Mouse (Mus musculus) stomach, postnatal 0 days (tissue): ENCODE data around the gene Irak4. TPM values are rescaled to one million over a fixed set of nuclear protein-coding genes. Genes with fewer than 3 reads are reported as not detected.

Experiments used
- ATAC-seq: fragments of 200-750 bp; cut with Nextera tagmentation; 2 replicates; pipeline ENCODE4 v1.8.0; 2017; ENCODE audit not compliant: low FRiP score, low TSS enrichment
- DNase-seq: peaks from one replicate; pipeline ENCODE4 v3.0.0-alpha.2; 2016; ENCODE audit warnings: low spot score
- H3K27ac ChIP-seq: fragments of 300-500 bp; sonication (generic); replicated peaks from 2 replicates; pipeline ENCODE4 v1.5.1; 2014; ENCODE audit warnings: mild to moderate bottlenecking, control low read depth
- H3K27me3 ChIP-seq: fragments of 300-500 bp; sonication (generic); 2 replicates; pipeline ENCODE4 v1.6.1; 2014; ENCODE audit warnings: low read length; ENCODE audit not compliant: control insufficient read depth, insufficient read depth
- H3K36me3 ChIP-seq: fragments of 300-500 bp; sonication (generic); 2 replicates; pipeline ENCODE4 v1.6.1; 2014; ENCODE audit warnings: low read length, mixed read lengths; ENCODE audit not compliant: control insufficient read depth, insufficient read depth
- H3K4me1 ChIP-seq: fragments of 300-500 bp; sonication (generic); replicated peaks from 2 replicates; pipeline ENCODE4 v1.6.1; 2014; ENCODE audit warnings: antibody characterized with exemption; ENCODE audit not compliant: control insufficient read depth, insufficient read depth
- H3K4me2 ChIP-seq: fragments of 300-500 bp; sonication (generic); replicated peaks from 2 replicates; pipeline ENCODE4 v1.6.1; 2014; ENCODE audit warnings: low read depth, mild to moderate bottlenecking, control low read depth, moderate library complexity
- H3K4me3 ChIP-seq: fragments of 300-500 bp; sonication (generic); 2 replicates; pipeline ENCODE4 v1.5.1; 2014; ENCODE audit warnings: low read depth, low read length, control low read depth
- H3K9ac ChIP-seq: fragments of 300-500 bp; sonication (generic); 2 replicates; pipeline ENCODE4 v1.6.1; 2014; ENCODE audit warnings: mild to moderate bottlenecking, low read length, control low read depth, mixed read lengths
- H3K9me3 ChIP-seq: fragments of 300-500 bp; sonication (generic); 2 replicates; pipeline ENCODE4 v1.6.1; 2016; ENCODE audit warnings: low read length; ENCODE audit not compliant: control insufficient read depth
- CTCF ChIP-seq: IDR thresholded peaks from 2 replicates; pipeline ENCODE4 v1.5.1; 2016; ENCODE audit warnings: antibody characterized with exemption, low read depth, mild to moderate bottlenecking, moderate library complexity
- EP300 ChIP-seq: optimal IDR thresholded peaks from 2 replicates; pipeline ENCODE3; 2016; ENCODE audit warnings: antibody characterized with exemption
- WGBS: fragments of 180-500 bp; shearing (Covaris S2); extraction: QIAGEN DNeasy Blood & Tissue Kit; methylation state at CpG from one replicate; pipeline ENCODE4 v1.1.7; 2014; 5-methylcytosine and 5-hydroxymethylcytosine counted together
- polyA plus RNA-seq: library from polyadenylated mRNA; unstranded; fragments of >200 nt; fragmentation: Nextera tagmentation; extraction: Ambion mirVana; gene quantifications from 2 replicates; pipeline ENCODE4 v1.2.1, GENCODE M21; 2015

Gene Irak4
- polyA plus RNA-seq, 1 experiment from 2014 or later = 9.2 TPM

DNA sequence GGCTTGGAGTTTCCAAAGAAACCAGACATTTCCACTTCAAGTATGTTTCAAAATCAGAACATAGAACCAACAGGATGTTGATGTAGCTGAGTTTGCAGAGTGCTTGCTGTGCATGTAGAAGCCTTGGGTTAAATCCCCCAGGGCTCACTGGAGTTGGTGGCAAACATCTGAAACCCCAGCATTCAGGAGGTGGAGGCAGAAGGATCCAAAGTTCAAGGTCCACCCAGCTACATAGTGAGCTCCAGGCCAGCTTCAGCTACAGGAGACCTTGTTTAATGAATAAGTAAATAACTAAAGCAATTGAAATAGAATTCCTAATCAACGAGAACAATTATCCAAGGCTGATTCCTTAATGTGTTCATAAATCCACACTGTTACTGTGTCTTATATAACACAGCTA, 50.1 kb downstream of the Irak4 start:
- no peak for ATAC-seq
- Histone ChIP-seq H3K4me2 (no peak overlapping the region), H3K27ac (no peak overlapping the region), H3K9me3 (no peaks in the 10 kb centered on the region), H3K4me1 (no peaks in the 10 kb centered on the region), H3K9ac (no peak overlapping the region), H3K27me3 (no peaks in the 10 kb centered on the region), H3K4me3 (no peak overlapping the region), H3K36me3 (no peaks in the 10 kb centered on the region)
- TF ChIP-seq EP300 (no peak), CTCF (no peak)
- no peak for DNase-seq
- WGBS = 59% methylated on average over 1 of the region's 1 CpGs

DNA sequence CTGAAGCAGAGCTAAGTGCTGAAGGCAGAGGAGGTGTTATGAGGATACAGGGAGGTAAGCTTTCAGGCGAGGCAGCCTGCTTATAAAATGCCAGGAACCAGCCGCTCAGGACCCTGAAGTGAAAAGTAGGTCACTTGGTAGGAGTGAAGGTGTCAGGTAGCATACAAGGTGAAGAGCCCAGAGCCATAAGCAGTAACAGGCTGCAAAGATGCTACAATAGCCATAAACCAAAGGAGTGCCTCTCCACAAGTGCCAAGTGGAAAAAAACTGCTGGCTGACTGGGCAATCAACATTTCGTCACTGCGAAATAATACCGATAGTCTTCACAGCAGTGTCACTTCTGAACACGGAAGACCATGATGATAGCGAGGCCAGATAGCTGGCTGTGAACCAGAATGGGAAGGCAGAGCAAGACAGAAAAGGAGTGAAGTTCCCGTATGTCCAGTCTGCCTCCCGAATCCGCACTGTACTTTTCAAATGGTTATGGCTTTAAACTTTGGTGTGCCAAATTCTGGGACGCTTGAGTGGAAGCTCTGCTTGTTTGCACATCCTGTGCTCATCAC, 56.8 kb downstream of the Irak4 start:
- Histone ChIP-seq H3K27ac (no peak overlapping the region), H3K27me3 (no peaks in the 10 kb centered on the region), H3K4me1 (no peaks in the 10 kb centered on the region), H3K36me3 (no peaks in the 10 kb centered on the region), H3K9ac (no peak overlapping the region), H3K4me3 (no peak overlapping the region), H3K4me2 (no peak overlapping the region), H3K9me3 (no peaks in the 10 kb centered on the region)
- WGBS = 81% methylated on average over 11 of the region's 11 CpGs
- DNase-seq (no peak), ATAC-seq (no peak)
- TF ChIP-seq EP300 (no peak), CTCF (no peak)

DNA sequence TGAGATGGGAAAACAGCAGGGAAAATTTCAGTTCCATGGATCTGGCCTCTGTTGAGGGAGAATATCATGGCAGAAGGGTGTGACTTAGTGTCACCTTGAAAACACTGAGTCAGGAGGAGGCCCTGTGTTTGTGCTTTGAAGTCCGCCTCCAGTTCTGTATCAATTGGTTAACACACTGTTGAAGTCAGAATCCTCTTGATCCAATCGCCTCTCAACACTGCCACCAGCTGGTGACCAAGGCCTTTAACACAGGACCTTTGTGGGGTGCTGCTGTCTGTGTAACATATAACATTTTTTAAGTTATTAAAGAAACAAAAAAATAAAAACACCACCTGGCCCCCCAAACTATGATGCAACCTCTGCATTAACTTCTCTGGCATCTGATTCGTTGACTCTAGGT, 57.9 kb downstream of the Irak4 start:
- Histone ChIP-seq H3K4me2 (no peak overlapping the region), H3K9me3 (no peaks in the 10 kb centered on the region), H3K9ac (no peak overlapping the region), H3K4me3 (no peak overlapping the region), H3K36me3 (no peaks in the 10 kb centered on the region), H3K27ac (no peak overlapping the region), H3K27me3 (no peaks in the 10 kb centered on the region), H3K4me1 (no peaks in the 10 kb centered on the region)
- TF ChIP-seq CTCF (peak; percentile 78), EP300 (no peak)
- 16% methylated on average over 3 of the region's 3 CpGs for WGBS
- ATAC-seq = 0 out of 2 replicates have a peak, but pooled peaks have one; percentile 69
- DNase-seq = peak; percentile 66

DNA sequence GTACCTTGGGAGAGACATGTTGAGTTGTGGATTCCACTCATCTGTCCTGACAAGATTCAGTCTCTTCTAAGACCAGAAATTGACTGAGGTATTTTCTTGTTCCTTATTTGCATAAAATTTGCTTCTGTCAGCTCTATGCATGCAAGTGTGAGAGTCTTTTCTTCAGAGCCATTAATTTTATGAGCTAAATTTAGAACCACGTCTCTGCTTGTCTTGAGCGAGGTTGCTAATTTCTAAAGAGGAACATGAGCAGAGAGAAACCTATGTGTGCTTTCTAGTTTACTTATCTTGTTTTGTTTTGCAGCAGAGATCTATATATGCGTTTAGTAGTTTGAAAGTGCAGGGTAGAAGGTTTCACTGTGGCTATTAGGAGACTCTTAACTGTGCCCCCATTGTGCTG, 59.0 kb downstream of the Irak4 start:
- Histone ChIP-seq H3K36me3 (no peaks in the 10 kb centered on the region), H3K27me3 (no peaks in the 10 kb centered on the region), H3K4me2 (no peak overlapping the region), H3K9ac (no peak overlapping the region), H3K27ac (no peak overlapping the region), H3K4me1 (no peaks in the 10 kb centered on the region), H3K9me3 (no peaks in the 10 kb centered on the region), H3K4me3 (no peak overlapping the region)
- TF ChIP-seq EP300 (no peak), CTCF (no peak)
- no peak for ATAC-seq
- no peak for DNase-seq
- 56% methylated on average over 3 of the region's 3 CpGs for WGBS

DNA sequence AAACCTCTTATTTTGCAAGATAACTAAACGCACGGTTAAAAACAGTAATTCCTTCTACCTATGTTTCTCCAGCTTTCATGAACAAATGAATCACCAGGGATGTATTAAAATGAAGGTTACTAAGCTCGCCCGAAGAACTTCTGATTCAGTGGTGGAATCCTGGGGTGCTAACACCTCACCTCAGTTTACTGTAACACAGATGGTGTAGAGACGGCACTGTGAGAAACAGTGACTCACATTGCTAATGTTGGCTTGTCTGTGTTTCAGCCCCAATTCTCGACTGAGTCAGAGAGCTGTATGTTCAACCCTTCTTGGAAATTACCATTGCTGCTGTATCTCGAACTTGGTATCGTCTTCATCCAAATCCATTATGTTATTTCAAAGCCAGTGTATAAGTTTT, 64.3 kb downstream of the Irak4 start:
- Histone ChIP-seq H3K4me1 (no peaks in the 10 kb centered on the region), H3K9ac (no peak overlapping the region), H3K4me2 (no peak overlapping the region), H3K4me3 (no peak overlapping the region), H3K27ac (no peak overlapping the region), H3K36me3 (no peaks in the 10 kb centered on the region), H3K9me3 (no peaks in the 10 kb centered on the region), H3K27me3 (no peaks in the 10 kb centered on the region)
- ATAC-seq = no peak
- WGBS = 90% methylated on average over 8 of the region's 8 CpGs
- DNase-seq = no peak
- no peak for TF ChIP-seq CTCF
- no peak for TF ChIP-seq EP300

DNA sequence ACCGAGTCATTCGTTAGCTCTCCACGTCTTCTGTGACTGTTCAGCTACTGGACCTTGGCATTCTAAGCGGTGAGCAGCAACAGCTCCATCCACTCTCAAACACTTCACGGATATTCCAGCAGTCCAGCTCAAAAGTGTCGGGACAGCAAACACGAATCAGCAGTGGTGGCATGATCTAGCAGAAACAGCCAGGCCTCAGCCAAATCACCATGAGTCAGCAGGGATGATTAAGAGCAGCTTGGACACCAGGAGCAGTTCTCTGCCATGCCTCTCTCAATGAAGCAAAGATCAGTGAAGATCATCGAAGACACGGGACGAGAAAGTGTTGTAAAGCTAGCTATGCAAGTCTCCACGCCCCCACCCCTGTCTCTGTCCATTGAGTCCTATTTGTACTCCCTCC, 72.6 kb downstream of the Irak4 start:
- Histone ChIP-seq H3K9me3 (no peaks in the 10 kb centered on the region), H3K4me3 (no peak overlapping the region), H3K27me3 (no peaks in the 10 kb centered on the region), H3K27ac (no peak overlapping the region), H3K4me2 (no peak overlapping the region), H3K9ac (no peak overlapping the region), H3K36me3 (no peaks in the 10 kb centered on the region), H3K4me1 (no peaks in the 10 kb centered on the region)
- ATAC-seq (no peak), DNase-seq (no peak)
- WGBS = 84% methylated on average over 11 of the region's 11 CpGs
- TF ChIP-seq EP300 = no peak
- TF ChIP-seq CTCF = no peak
